Mouse (Mus musculus) kidney, adult 9 months (tissue): ENCODE results near the gene Fbp2.
"Not testable (repeated sequence)": the region's sequence is repeated elsewhere in the genome, so short reads cannot be mapped to it uniquely, and the experiment has no call there.

ENCODE experiments used
- DNase-seq: peaks from one replicate; pipeline ENCODE4 v3.0.0; 2022

Gene Fbp2

DNA sequence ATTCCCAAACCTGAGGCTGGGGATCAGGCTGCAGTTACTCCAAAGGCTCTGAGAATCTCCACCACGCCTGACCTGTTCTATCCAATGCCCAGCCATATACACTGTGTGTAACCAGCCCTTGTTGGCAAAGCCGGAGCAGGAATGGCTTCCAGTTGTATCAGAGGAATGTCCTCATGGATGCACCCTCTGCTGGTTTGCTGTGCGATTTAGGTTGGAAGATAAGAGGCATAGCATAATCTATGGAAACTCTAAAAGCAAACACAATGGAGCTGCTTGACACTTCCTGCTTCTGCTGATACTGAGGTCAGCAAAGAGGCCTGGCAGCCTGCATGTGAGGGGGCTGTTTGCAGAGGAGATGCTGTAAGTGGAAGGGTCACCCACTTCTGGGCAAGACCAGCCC is 4.7 kb upstream of the Fbp2 start:
- DNase-seq: peak; percentile 18

DNA sequence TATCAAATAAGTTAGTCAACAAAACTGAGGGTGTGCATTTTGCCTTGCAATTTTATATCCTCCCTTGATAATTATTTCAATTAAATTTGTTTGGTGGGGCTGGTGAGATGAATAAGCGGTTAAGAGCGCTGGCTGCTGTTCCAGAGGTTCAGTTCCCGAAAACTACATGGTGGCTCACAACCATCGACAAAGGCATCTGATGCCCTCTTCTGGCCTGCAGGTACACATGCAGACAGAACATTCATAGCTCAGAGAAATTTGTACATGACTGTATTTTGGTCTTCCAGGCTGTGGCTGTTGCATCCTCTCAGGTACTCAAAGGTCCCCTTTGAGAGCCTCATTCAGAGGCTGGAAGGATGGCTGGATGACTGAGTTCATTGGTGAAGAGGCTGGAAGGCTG is 1.8 kb upstream of the Fbp2 start:
- peak; percentile 11 for DNase-seq

DNA sequence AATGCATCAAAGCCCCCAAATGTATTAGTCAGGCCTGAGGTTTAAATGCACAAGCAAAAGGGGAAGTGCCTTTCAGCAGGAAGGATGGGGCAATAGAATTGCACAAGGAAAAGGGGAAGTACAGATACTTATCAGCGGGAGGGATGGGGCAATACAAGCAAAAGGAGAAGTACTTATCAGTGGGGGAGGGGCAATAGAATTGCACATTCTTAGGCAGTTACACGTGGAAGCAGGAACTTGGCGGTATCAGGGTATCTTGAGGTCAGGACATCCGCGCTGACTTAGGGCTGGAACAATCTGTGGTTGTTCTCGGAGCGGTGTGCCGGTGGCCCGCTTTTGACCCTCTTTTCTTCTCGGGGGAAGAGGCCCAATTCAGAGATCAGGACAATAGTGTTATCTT is 1.0 kb upstream of the Fbp2 start:
- DNase-seq: peak; percentile 33

DNA sequence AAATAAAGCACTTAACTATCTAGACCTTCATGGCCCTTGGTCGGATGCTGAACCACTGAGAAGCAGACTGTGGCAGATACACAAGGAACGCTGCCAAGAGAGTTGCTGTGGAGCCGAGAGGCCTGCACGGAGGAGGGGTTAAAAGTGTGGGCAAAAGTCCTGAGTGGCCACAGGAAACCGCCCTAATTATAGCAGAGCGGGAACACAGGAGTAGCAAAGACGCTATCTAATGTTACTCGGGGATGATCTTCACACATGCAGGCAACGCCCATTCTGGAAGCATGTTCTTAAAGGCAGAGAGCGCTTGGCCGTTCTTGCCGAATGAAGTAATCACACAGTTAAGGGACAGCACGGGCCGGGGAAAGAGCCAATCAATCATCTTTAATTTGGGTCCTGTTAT is 1.4 kb downstream of the Fbp2 start:
- peak; percentile 54 for DNase-seq

DNA sequence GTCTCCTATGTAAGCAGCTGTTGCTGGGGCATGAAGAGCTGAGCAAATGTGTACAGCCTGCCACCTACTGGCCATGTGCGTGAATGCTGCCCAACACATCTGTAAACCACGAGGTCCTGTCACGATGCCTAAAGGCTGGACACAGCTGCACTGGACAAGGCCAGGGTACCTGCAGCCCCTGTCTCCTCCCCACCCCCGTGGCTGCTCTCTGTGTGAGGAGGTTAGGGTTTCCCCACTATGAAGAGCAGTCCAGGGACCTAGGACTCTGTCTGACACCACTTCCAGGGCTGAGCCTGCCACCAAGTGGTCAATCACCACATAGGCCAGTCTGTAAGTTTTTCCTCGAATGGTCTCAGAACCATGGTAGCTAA is 1.9 kb downstream of the Fbp2 start:
- peak; percentile 89 for DNase-seq

DNA sequence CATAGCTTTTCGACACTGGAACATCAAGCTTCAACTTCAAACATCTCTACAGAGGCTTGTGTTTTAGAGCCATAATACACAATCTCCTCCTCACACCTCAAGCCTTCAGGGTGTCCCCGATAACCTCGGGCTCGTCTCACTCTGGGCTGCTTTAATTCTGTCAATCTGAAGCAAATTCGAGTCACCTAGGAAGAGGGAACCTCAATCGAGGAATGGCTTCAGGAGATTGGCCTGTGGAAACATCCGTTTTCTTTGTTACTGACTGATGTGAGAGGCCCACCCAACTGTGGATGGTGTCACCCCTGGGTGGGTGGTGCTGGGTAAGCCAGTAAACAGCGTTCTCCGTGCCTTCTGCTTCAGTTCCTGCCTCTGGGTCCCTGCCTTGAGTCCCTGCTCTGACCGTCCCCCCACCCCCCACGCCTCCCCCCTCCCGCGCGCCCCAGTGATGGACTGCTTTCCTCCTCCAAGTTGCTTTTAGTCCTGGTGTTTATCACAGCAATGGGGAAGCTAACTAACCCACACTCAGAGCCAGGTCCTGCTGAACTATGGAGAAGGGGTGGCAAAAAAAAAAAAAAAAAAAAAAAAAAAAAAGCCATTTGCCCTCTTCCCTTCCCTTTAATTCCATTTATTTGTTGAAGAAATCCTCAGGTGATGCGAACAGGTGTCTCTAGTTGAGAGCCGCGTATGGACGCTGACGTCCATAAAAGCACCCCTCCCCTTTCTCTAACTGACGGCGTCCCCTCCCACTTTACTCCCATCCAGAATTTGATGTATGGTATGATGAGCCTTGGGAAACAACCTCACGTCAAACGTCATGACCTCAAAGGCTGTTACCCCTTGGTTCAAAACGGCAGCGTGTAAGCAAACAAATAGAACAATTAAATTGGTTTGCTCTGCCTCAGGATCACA is 2.6 kb downstream of the Fbp2 start:
- DNase-seq: no peak

DNA sequence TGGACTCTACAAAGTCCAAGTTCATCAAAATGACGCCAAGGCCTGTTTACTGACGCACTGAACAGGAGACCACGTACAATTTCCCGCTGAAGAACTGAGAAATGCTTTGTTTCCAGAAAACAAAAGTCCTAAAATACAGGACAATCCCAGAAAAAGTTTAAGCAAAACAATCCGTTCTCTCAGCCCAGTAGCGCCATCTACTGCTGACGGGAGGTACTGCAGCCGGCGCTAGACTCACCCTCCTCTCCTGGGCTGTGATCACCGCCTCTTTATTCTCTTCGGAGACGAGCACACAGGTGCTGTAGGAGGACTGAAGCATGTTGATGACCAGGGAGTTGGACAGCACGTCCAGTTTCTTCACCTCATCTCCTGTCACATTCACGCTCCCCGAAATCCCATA is 3.6 kb downstream of the Fbp2 start:
- peak; percentile 77 for DNase-seq

DNA sequence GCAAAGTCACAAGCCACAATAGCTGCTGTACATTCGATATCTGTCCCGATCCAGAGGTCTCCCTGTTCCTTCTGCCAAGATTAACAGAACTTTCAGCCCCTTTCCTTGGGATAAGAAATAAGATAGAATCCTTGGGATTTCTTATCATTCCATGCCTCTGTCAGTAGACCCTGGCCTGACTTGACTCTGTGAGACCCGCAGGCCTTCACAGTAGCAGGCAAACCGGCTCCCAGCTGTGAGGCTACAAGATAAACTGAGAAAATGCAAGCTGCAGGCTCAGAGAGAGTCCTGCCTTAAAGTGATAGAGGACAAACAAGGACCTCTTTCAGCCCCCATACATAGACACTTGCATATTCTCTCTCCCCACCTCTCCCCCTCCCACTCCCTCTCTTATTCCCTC is 24.9 kb downstream of the Fbp2 start:
- no peak for DNase-seq

DNA sequence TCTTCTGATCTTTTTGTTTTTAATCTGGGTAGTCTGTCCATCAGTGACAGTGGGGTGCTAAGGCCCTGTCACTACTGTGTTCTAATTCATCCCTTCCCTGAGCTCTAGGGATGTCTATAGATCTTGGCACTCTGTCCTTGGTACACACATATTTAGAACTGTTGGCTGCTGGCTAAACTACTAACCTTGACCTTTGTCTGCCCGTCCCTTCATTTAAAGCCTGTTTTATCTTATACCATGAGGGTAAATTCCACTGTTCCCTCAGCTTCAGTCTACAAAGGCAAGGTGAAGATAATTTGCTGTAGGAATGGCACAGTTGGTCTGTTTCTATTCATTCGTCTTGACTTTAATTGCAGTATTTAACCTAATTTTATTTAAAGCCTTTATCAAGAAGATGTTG is 26.0 kb downstream of the Fbp2 start:
- DNase-seq: no peak

DNA sequence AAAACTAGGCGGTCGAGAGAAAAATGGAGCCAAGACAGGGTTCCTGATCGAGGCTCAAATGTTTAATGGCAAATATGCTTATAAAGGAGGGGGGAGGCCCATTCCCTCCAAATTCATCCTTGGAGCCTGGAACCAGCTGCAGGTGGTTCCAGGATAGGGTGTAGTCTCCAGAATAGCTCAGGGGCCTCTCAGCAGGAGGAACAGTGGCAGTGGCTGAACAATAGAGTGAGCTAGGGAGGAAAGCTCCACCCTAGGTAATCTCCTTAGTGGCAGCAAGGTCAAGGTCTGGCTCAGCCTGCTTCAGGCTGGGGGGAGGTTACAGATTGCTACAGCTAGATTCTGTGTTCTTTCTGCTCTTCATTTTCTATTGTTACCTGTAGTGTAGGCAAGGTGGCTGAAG is 42.5 kb downstream of the Fbp2 start:
- not testable (repeated sequence) for DNase-seq

DNA sequence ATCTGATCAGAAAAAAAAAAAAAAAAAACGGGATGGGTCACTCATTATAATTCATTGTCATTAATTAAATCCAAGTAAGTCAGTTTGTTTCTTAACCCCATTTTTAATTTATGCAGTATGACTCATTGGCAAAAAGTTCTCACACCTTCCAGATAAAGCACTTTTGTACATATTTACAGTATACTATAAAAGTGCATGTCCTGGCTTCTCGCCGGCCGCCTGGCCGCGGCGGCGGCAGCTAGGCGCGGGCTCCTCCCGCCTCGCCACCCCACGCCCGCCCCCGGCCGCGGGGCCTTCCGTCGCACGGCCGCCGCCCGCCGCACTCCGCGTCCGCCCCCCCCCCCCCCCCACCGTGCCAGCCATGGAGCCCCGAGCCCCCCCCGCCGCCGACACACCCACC is 45.5 kb downstream of the Fbp2 start:
- no peak for DNase-seq

DNA sequence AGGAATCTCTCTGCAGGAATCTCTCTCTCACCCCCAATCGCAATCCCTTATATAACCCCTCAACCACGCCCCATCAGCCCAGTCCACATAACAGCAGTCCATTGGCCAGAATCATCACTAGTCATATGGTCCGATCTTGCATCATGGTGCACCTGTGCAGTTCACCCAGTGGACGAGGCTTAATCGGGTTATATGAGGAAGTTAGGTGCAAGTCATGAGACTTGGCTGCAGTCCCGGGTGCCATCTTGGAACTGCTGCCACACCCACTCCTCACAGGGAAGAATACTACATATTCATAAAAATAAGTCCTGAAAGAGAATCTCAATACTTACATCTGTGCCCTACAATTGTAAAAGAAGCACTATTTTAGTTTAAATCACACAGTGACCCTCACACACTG is 50.2 kb downstream of the Fbp2 start:
- not testable (repeated sequence) for DNase-seq
